Mouse (Mus musculus): ENCODE measurements around the gene Plekha1.

- TF ChIP-seq CTCF (IDR thresholded peaks at IDR 0.05; ENCODE audit: control insufficient read depth, insufficient read depth, insufficient replicate concordance, low read depth, low read length), result no peak
- TF ChIP-seq POLR2A (IDR thresholded peaks at IDR 0.05; ENCODE audit: control insufficient read depth, low read depth, low read length), result no peak
Observed at GRCm38 (mm10) chr7:130932921-130933320, 67.4 kb downstream of the Plekha1 start.
